Mouse (Mus musculus): ENCODE results near the gene Ephb1.

DNA sequence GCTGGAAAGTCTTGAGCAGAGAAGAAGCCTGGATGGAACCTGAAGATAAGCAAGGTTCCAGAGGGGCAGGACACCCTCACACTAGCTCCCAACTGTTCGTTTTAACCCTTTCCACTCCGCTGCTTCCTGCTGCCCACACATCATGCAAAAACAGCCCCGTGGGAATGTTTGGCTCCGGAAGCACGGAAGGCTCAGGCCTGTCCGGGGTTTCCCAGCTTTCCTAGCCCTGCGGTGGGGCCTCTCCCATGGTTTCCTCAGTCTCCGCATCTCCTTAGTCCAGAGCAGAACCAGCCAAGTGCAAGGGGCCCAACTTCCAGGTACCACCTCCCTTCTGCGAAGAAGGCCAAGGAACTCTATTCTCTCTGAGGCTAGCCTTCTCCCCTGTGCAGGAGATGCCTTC lies 269.0 kb downstream of the Ephb1 start:
- TF ChIP-seq POLR2A (IDR thresholded peaks at IDR 0.05; ENCODE audit: low read depth, low read length) (no peak), CTCF (conservative IDR thresholded peaks at IDR 0.05; ENCODE audit: insufficient read depth, insufficient read length, low read depth, low read length) (no peak)
